Mouse (Mus musculus) mature B cell (primary cell): ENCODE results near the gene Mtmr4.

Experiments used
- in situ Hi-C: fragments of 300-500 bp; cut with MboI; formaldehyde crosslinking; loops from 2 replicates; pipeline ENCODE4 v1.14.3; 2019

The Mtmr4 gene

DNA sequence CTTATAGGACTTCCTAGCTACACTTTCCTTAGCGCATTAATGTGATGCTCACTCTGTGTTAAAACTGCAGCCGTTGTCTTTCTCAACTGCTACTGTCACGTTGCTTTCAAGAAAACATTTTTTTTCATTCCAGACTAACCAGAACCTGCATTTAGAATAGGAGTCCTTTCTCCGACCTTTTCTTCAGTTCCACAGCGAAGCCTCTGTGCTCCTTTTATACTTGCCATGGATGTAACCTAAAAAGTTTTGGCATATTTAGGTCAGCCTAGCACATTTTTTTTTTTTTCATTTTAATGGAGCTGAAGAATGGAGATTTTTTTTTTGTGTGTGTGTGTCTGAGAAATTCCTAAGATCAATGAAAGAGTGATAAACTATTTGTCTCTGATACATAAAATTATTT is 23.6 kb downstream of the Mtmr4 start:
- in situ Hi-C loops, result no loop called here

- in situ Hi-C loops, result no loop called here
These were observed 24.0 kb downstream of the Mtmr4 start for GRCm38 (mm10) chr11:87615952-87616351.

GRCm38 (mm10) chr11:87616790-87617474 is 25.0 kb downstream of the Mtmr4 start, which contains the start of gene Hsf5:
Hsf5 (plus strand) TSS chr11:87617164.
- in situ Hi-C loops, result no loop called here

GRCm38 (mm10) chr11:87617606-87618005 is 25.6 kb downstream of the Mtmr4 start:
- in situ Hi-C loops, result no loop called here

GRCm38 (mm10) chr11:87623160-87623559 is 31.2 kb downstream of the Mtmr4 start:
- in situ Hi-C loops, result no loop called here

- in situ Hi-C loops, result no loop called here
These were observed 37.9 kb downstream of the Mtmr4 start for GRCm38 (mm10) chr11:87629859-87630258.

DNA sequence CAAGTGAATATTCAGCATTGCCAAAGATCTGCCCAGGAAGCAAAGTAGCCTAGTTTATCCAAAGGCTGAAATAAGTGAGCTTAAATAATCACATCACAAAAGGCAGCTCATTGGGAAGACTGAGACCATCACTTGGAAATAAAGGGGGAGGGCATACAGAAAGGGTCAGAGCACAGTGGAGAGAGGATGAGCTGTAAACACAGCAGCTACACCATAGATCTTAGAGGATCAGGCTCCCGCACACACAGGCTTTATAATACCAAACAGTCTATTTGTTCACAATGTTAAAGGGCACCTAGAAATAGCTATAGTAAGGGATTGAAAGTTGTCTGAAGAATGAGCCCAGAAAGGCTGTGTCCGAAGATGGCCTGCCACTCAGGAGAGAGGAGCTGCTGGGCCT is 46.8 kb downstream of the Mtmr4 start:
- in situ Hi-C loops, result no loop called here

DNA sequence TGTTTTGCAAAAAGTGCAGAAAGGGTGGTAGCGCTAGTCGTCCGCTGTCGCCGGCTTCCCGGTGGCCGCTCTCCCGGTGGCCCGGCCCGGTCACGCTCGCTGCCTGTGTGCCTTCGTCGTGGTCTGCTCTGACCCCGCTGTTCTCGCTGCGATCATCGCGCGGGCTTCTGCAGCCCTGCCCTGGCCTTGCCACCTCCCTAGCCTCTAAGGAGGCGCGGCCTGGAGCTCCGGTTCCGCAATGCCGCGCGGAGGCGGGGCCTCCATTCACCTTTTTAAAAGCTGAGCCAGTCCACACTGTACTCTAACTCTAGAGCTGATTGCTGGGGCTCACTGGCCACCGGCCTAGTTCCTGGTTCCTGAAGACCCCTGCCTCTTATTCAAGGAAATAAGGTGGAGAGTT is 47.2 kb downstream of the Mtmr4 start:
- in situ Hi-C loops, result no loop called here

- in situ Hi-C loops, result no loop called here
These were observed 50.9 kb downstream of the Mtmr4 start for GRCm38 (mm10) chr11:87642865-87643264.

GRCm38 (mm10) chr11:87654693-87655092 is 62.7 kb downstream of the Mtmr4 start:
- in situ Hi-C loops, result no loop called here

- in situ Hi-C loops, result no loop called here
These were observed 67.3 kb downstream of the Mtmr4 start for GRCm38 (mm10) chr11:87659216-87659615.

DNA sequence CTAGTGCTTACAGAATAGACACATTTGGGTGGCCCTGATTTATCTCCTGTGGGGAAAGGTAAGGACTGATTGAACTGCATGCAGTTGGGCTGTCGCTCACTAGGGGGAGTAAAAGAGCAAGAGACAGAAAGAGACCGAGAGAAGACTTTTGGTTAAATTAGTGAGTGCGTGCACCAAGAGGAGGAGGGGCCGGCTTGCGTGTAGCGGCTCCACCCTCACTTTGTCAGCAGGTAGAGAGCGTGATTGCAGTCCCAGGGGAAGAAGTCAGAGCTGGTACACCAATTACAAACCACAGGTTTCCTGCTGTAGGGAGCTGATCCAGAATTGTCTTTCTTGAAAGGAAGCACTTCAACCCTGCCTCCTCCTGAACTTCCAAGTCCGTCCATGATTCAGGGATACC is 70.4 kb downstream of the Mtmr4 start, which contains the start of gene Rnf43:
Gene Rnf43, plus strand, starts transcription at position 316 of the 400 bp plus-strand sequence.
- in situ Hi-C loops, result loop anchor here (5.0 kb wide), 1 partner anchor 105 kb away; no protein-coding TSS in a partner anchor

GRCm38 (mm10) chr11:87662822-87663221 is 70.9 kb downstream of the Mtmr4 start:
- in situ Hi-C loops, result loop anchor here (5.0 kb wide), 1 partner anchor 104 kb away; no protein-coding TSS in a partner anchor

DNA sequence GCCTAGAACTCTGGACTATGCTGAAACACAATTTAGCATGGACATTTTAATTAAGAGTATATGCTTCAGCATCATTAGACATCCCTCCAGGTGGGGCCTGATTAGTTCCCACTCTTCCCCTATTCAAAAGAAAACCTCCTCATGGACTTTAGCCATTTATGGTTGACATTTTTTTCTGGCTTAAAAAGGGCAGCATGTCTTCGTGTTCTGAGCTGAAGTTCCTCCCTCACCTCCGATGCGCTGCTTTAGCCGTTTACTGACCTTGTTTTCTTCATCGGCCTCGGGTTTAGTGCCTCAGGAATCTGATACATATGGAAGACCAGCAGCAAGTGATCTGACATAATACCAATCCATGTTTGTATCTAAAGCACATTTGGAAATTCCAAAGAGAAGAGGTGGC is 72.0 kb downstream of the Mtmr4 start:
- in situ Hi-C loops, result loop anchor here (5.0 kb wide), 1 partner anchor 103 kb away; no protein-coding TSS in a partner anchor

DNA sequence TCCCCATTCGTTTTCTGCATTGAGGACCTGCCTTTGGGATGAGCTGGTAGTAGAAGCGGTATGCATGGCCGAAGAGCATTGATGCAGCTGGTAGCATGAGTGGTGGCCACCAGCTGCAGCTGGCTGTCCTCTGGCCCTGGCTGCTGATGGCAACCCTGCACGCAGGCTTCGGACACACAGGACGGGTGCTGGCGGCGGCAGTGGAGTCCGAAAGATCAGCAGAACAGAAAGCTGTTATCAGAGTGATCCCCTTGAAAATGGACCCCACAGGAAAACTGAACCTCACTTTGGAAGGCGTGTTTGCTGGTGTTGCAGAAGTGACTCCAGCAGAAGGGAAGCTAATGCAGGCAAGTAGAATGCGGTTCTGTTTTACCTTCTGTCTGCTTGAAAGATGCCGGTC is 72.6 kb downstream of the Mtmr4 start:
- in situ Hi-C loops, result loop anchor here (5.0 kb wide), 1 partner anchor 103 kb away; no protein-coding TSS in a partner anchor

- in situ Hi-C loops, result no loop called here
These were observed 73.3 kb downstream of the Mtmr4 start for GRCm38 (mm10) chr11:87665224-87665623.

- in situ Hi-C loops, result no loop called here
These were observed 73.7 kb downstream of the Mtmr4 start for GRCm38 (mm10) chr11:87665658-87666057.
